Mouse (Mus musculus): Measurements from ENCODE around the gene Specc1. TPM values are rescaled to one million over a fixed set of nuclear protein-coding genes. Genes with fewer than 3 reads are reported as not detected.

Specc1 gene
- total and polyA plus RNA-seq, 3 experiments = 7.3 to 18.6 (median 15.5) TPM

DNA sequence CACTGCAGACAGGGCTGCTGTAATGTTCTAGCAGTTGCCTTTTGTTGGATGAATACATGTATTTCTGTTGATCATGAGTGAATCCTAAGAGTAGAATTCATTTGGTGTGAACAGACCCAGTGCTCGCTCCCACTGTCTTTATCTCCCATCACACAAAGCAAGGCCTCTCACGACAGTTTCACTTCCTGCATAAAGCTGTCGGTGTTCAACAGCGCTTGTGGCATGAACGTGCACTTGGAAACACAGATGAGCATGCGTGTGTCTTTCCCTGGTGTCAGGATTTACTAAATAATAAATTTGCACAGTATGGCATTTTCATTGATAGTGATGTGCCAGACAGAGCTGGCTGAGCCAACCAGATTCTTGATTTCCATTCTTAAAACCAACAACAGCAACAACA is 6.1 kb downstream of the Specc1 start:
- Histone ChIP-seq H3K4me2 (ENCODE audit: insufficient read depth, low read depth, poor library complexity, severe bottlenecking) (0 out of 2 replicates have a peak overlapping the region, but pooled peaks have one; percentile 6), H3K36me3 (replicated peaks in 1 of 2; ENCODE audit: control insufficient read depth in 1 of 2, insufficient read depth in 1 of 2, low read length in 1 of 2) (no peaks in the 10 kb centered on the region), H3K9ac (ENCODE audit: insufficient read depth, low read depth) (no peak overlapping the region), H3K9me3 (replicated peaks; ENCODE audit: low read length) (peaks cover 2% of the 10 kb centered on the region), H3K4me1 (ENCODE audit: control insufficient read depth in 1 of 2, insufficient read depth in 2 of 2) (peaks cover 13 to 23% of the 10 kb centered on the region in 2 experiments), H3K27me3 (replicated peaks) (no peaks in the 10 kb centered on the region), H3K4me3 (replicated peaks in 1 of 3; ENCODE audit: low read depth in 2 of 3, low read length in 2 of 3, poor library complexity in 1 of 3) (no peak overlapping the region), H3K79me2 (replicated peaks; ENCODE audit: control insufficient read depth, extremely low read depth, insufficient read depth, poor library complexity, severe bottlenecking) (no peaks in the 10 kb centered on the region), H3K27ac (ENCODE audit: insufficient read depth, low read depth) (no peak overlapping the region)
- in situ Hi-C loops (cut with MboI; ENCODE audit: low pct_ligation_motif_present, low pct_unique_long_range_greater_than_20kb, low sequenced_read_pairs) = no loop called here
- TF ChIP-seq HCFC1 (IDR thresholded peaks at IDR 0.05; ENCODE audit: low read depth, low read length) (0 out of 2 replicates have a peak, but pooled peaks have one; percentile 8), PAX5 (IDR thresholded peaks at IDR 0.05; ENCODE audit: low read length) (no peak), IRF4 (IDR thresholded peaks at IDR 0.05; ENCODE audit: low read depth, low read length) (peak; percentile 93), NRF1 (IDR thresholded peaks at IDR 0.05; ENCODE audit: low read depth, low read length) (peak; percentile 81), ELF1 (IDR thresholded peaks at IDR 0.05; ENCODE audit: low read depth, low read length) (peak; percentile 55; the same call in 1 of the 2 replicates), BHLHE40 (IDR thresholded peaks at IDR 0.05; ENCODE audit: low read depth, low read length) (peak; percentile 89)
- dilution Hi-C loops (cut with MboI; ENCODE audit: extremely low pct_ligation_motif_present, extremely low pct_unique_long_range_greater_than_20kb, low sequenced_read_pairs) = no loop called here
- DNase-seq (ENCODE audit: extremely low read depth) = peak; percentile 60

DNA sequence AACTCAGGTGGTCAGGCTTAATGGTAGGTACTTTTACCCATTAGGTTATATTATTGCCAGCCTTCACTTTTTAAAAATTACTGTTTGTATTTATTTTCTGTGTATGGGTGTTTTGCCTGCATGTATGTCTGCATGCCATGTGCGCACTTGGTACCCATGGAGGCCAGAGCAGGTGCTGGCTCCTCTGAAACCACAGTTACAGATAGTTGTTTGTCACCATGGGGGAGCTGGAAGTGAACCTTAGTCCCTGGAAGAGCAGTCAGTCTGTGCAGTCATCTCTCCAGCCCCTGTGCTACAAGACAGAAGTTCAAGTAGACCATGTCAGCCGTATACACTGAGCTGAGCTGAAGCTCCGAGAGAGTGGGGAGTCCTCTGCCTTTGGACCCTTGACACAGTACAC is 6.6 kb downstream of the Specc1 start:
- peaks cover 13 to 23% of the 10 kb centered on the region in 2 experiments for H3K4me1 ChIP-seq (ENCODE audit: control insufficient read depth in 1 of 2, insufficient read depth in 2 of 2)
- no peaks in the 10 kb centered on the region for H3K79me2 ChIP-seq (replicated peaks; ENCODE audit: control insufficient read depth, extremely low read depth, insufficient read depth, poor library complexity, severe bottlenecking)
- TF ChIP-seq MYC (IDR thresholded peaks at IDR 0.05; ENCODE audit: low read depth, low read length) (no peak), KAT2A (IDR thresholded peaks at IDR 0.05; ENCODE audit: insufficient replicate concordance, low read length) (no peak), IRF4 (IDR thresholded peaks at IDR 0.05; ENCODE audit: low read depth, low read length) (no peak), CTCF (conservative IDR thresholded peaks at IDR 0.05 in 1 of 2, IDR thresholded peaks at IDR 0.05 in 1 of 2; ENCODE audit: low read depth in 2 of 2, low read length in 2 of 2) (no peak), HCFC1 (IDR thresholded peaks at IDR 0.05; ENCODE audit: low read depth, low read length) (no peak), CHD1 (IDR thresholded peaks at IDR 0.05; ENCODE audit: low read depth, low read length) (no peak), EP300 (IDR thresholded peaks at IDR 0.05; ENCODE audit: low read length) (no peak), RAD21 (IDR thresholded peaks at IDR 0.05; ENCODE audit: low read depth, low read length) (no peak), USF2 (conservative IDR thresholded peaks at IDR 0.05; ENCODE audit: low read depth, low read length) (no peak), BHLHE40 (IDR thresholded peaks at IDR 0.05; ENCODE audit: low read depth, low read length) (no peak), ZKSCAN1 (IDR thresholded peaks at IDR 0.05; ENCODE audit: borderline replicate concordance, low read depth, low read length) (no peak), MAX (IDR thresholded peaks at IDR 0.05; ENCODE audit: low read length) (no peak), E2F4 (IDR thresholded peaks at IDR 0.05; ENCODE audit: insufficient replicate concordance, low read depth, low read length) (no peak), CHD2 (IDR thresholded peaks at IDR 0.05; ENCODE audit: low read length) (no peak), JUND (conservative IDR thresholded peaks at IDR 0.05; ENCODE audit: low read depth, low read length) (no peak), TCF12 (IDR thresholded peaks at IDR 0.05; ENCODE audit: low read depth, low read length) (no peak), PAX5 (IDR thresholded peaks at IDR 0.05; ENCODE audit: low read length) (no peak), UBTF (IDR thresholded peaks at IDR 0.05; ENCODE audit: low read depth, low read length) (no peak), TBP (conservative IDR thresholded peaks at IDR 0.05; ENCODE audit: low read depth, low read length) (no peak), SIN3A (IDR thresholded peaks at IDR 0.05; ENCODE audit: low read length) (no peak)
- no peaks in the 10 kb centered on the region for H3K36me3 ChIP-seq (replicated peaks in 1 of 2; ENCODE audit: control insufficient read depth in 1 of 2, insufficient read depth in 1 of 2, low read length in 1 of 2)
- no peak overlapping the region for H3K4me3 ChIP-seq (replicated peaks in 1 of 3; ENCODE audit: low read depth in 2 of 3, low read length in 2 of 3, poor library complexity in 1 of 3)
- H3K9ac ChIP-seq (ENCODE audit: insufficient read depth, low read depth) = no peak overlapping the region
- in situ Hi-C loops (cut with MboI; ENCODE audit: low pct_ligation_motif_present, low pct_unique_long_range_greater_than_20kb, low sequenced_read_pairs) = no loop called here
- no peak overlapping the region for H3K4me2 ChIP-seq (ENCODE audit: insufficient read depth, low read depth, poor library complexity, severe bottlenecking)
- no peak for DNase-seq (ENCODE audit: extremely low read depth)
- no peaks in the 10 kb centered on the region for H3K27me3 ChIP-seq (replicated peaks)
- dilution Hi-C loops (cut with MboI; ENCODE audit: extremely low pct_ligation_motif_present, extremely low pct_unique_long_range_greater_than_20kb, low sequenced_read_pairs) = no loop called here
- H3K9me3 ChIP-seq (replicated peaks; ENCODE audit: low read length) = no peaks in the 10 kb centered on the region
- no peak overlapping the region for H3K27ac ChIP-seq (ENCODE audit: insufficient read depth, low read depth)

Data from CH12.LX (cell line).